Mouse (Mus musculus) CD4-positive, CD25-positive, alpha-beta regulatory T cell, adult 4 months (primary cell): ENCODE results near the gene Agbl4. TPM values are rescaled to one million over a fixed set of nuclear protein-coding genes. Genes with fewer than 3 reads are reported as not detected.
"Not testable (repeated sequence)": the region's sequence is repeated elsewhere in the genome, so short reads cannot be mapped to it uniquely, and the experiment has no call there.

ENCODE experiments used
- ATAC-seq: one replicate; pipeline ENCODE4 v1.8.0; 2017
- polyA plus RNA-seq, 2 experiments: library from polyadenylated mRNA; unstranded; fragments of 100-300 nt; shearing (Covaris generic); gene quantifications; one replicate each; pipeline ENCODE4 v1.2.1; 2017

Gene Agbl4
- polyA plus RNA-seq, 2 experiments from 2014 or later = not detected

- no peak for ATAC-seq
Measured at GRCm38 (mm10) chr4:110921013-110921412, 523.6 kb downstream of the Agbl4 start.

- no peak for ATAC-seq
Measured at GRCm38 (mm10) chr4:111001641-111002040, 604.2 kb downstream of the Agbl4 start.

- no peak for ATAC-seq
Measured at GRCm38 (mm10) chr4:111004719-111005479, 607.4 kb downstream of the Agbl4 start.

- no peak for ATAC-seq
Measured at GRCm38 (mm10) chr4:111019376-111019775, 621.9 kb downstream of the Agbl4 start.

GRCm38 (mm10) chr4:111067330-111067729 lies 669.9 kb downstream of the Agbl4 start:
- ATAC-seq = no peak

GRCm38 (mm10) chr4:111073738-111074497 lies 676.5 kb downstream of the Agbl4 start:
- ATAC-seq = no peak

GRCm38 (mm10) chr4:111074701-111075154 lies 677.3 kb downstream of the Agbl4 start:
- ATAC-seq = no peak

- ATAC-seq = no peak
Measured at GRCm38 (mm10) chr4:111077810-111078209, 680.3 kb downstream of the Agbl4 start.

- ATAC-seq = no peak
Measured at GRCm38 (mm10) chr4:111085330-111085729, 687.9 kb downstream of the Agbl4 start.

GRCm38 (mm10) chr4:111136217-111137147 lies 739.0 kb downstream of the Agbl4 start:
- ATAC-seq = no peak

GRCm38 (mm10) chr4:111147748-111148147 lies 750.3 kb downstream of the Agbl4 start:
- no peak for ATAC-seq

GRCm38 (mm10) chr4:111155859-111156258 lies 758.4 kb downstream of the Agbl4 start:
- ATAC-seq = no peak

GRCm38 (mm10) chr4:111181478-111181877 lies 784.0 kb downstream of the Agbl4 start:
- no peak for ATAC-seq

GRCm38 (mm10) chr4:111200100-111200499 lies 802.6 kb downstream of the Agbl4 start:
- ATAC-seq = no peak

- ATAC-seq = no peak
Measured at GRCm38 (mm10) chr4:111215191-111215762, 817.8 kb downstream of the Agbl4 start.

- not testable (repeated sequence) for ATAC-seq
Measured at GRCm38 (mm10) chr4:111219030-111219429, 821.6 kb downstream of the Agbl4 start.

GRCm38 (mm10) chr4:111219543-111219942 lies 822.1 kb downstream of the Agbl4 start:
- ATAC-seq = not testable (repeated sequence)

- no peak for ATAC-seq
Measured at GRCm38 (mm10) chr4:111233849-111234248, 836.4 kb downstream of the Agbl4 start.

GRCm38 (mm10) chr4:111251917-111252316 lies 854.5 kb downstream of the Agbl4 start:
- ATAC-seq = no peak

GRCm38 (mm10) chr4:111255499-111255898 lies 858.0 kb downstream of the Agbl4 start:
- ATAC-seq = no peak

- ATAC-seq = no peak
Measured at GRCm38 (mm10) chr4:111256931-111257330, 859.5 kb downstream of the Agbl4 start.

- no peak for ATAC-seq
Measured at GRCm38 (mm10) chr4:111280936-111281335, 883.5 kb downstream of the Agbl4 start.
